Mouse (Mus musculus) megakaryocyte, adult 5-6 weeks (primary cell): Measurements from ENCODE around the gene Cyp2d40. TPM values are rescaled to one million over a fixed set of nuclear protein-coding genes. Genes with fewer than 3 reads are reported as not detected.

Source experiments
- total RNA-seq, 2 experiments: library from RNA; stranded (forward) in 1 of 2; stranded (reverse) in 1 of 2; fragments of 153-499, 151-499 nt in 1 of 2; fragments of 221-1000, 200-1000 nt in 1 of 2; gene quantifications; 2 replicates each; pipeline versions ENCODE4 v1.2.3 to v1.2.4; 2015 to 2017

Gene Cyp2d40
- total RNA-seq, 2 experiments from 2014 or later, result not detected

Other genes with a start within 250 kb of the Cyp2d40 start
- gene Cyp2d12, start 209.1 kb downstream of the Cyp2d40 start, total RNA-seq (2015), result not detected in 2 replicates
- gene Cyp2d12, start 209.1 kb downstream of the Cyp2d40 start, total RNA-seq (2017), result not detected in 2 replicates
- gene Cyp2d34, start 143.2 kb downstream of the Cyp2d40 start, total RNA-seq (2015), result not detected in 2 replicates
- not detected in 2 replicates for gene Cyp2d34, start 143.2 kb downstream of the Cyp2d40 start, total RNA-seq (2017)
- gene Cyp2d26, start 30.1 kb upstream of the Cyp2d40 start, total RNA-seq (2015), result not detected in 2 replicates
- gene Cyp2d26, start 30.1 kb upstream of the Cyp2d40 start, total RNA-seq (2017), result not detected in 2 replicates
- 40.7 and 46.5 TPM in 2 replicates for gene Tcf20, start 223.7 kb upstream of the Cyp2d40 start, total RNA-seq (2015)
- gene Tcf20, start 223.7 kb upstream of the Cyp2d40 start, total RNA-seq (2017), result 75.9 and 85.2 TPM in 2 replicates